Mouse (Mus musculus): ENCODE measurements around the gene Tada2a.

Tada2a gene

GRCm38 (mm10) chr11:84128943-84129798 lies at the start of gene Tada2a, which contains the start of gene Acaca:
Gene Tada2a (minus strand): TSS chr11:84129600.
Gene Acaca (plus strand): TSS chr11:84129672.
- peak; percentile 82 for DNase-seq

GRCm38 (mm10) chr11:84178571-84178970 lies 49.2 kb upstream of the Tada2a start:
- DNase-seq, result no peak

GRCm38 (mm10) chr11:84172539-84173435 lies 43.4 kb upstream of the Tada2a start:
- DNase-seq, result no peak

- DNase-seq, result peak; percentile 65
Observed at GRCm38 (mm10) chr11:84168701-84169288, 39.4 kb upstream of the Tada2a start.

GRCm38 (mm10) chr11:84167046-84167526 lies 37.7 kb upstream of the Tada2a start, which contains the start of gene Gm11437:
Gene Gm11437 (minus strand): TSS chr11:84167476.
- no peak for DNase-seq

- no peak for DNase-seq
Observed at GRCm38 (mm10) chr11:84164561-84164960, 35.2 kb upstream of the Tada2a start.

GRCm38 (mm10) chr11:84164123-84164522 lies 34.7 kb upstream of the Tada2a start:
- DNase-seq, result no peak

- no peak for DNase-seq
Observed at GRCm38 (mm10) chr11:84156535-84157262, 27.3 kb upstream of the Tada2a start.

- DNase-seq, result no peak
Observed at GRCm38 (mm10) chr11:84150884-84151283, 21.5 kb upstream of the Tada2a start.

GRCm38 (mm10) chr11:84146081-84146480 lies 16.7 kb upstream of the Tada2a start:
- no peak for DNase-seq

- no peak for DNase-seq
Observed at GRCm38 (mm10) chr11:84145201-84145798, 15.9 kb upstream of the Tada2a start.

GRCm38 (mm10) chr11:84141752-84142151 lies 12.4 kb upstream of the Tada2a start:
- DNase-seq, result peak; percentile 37

- DNase-seq, result no peak
Observed at GRCm38 (mm10) chr11:84136453-84136852, 7.1 kb upstream of the Tada2a start.

GRCm38 (mm10) chr11:84134331-84134860 lies 5.0 kb upstream of the Tada2a start:
- DNase-seq, result no peak

- DNase-seq, result no peak
Observed at GRCm38 (mm10) chr11:84129799-84130185, 392 bp upstream of the Tada2a start.

- no peak for DNase-seq
Observed at GRCm38 (mm10) chr11:84127977-84128376, 1.4 kb downstream of the Tada2a start.

- no peak for DNase-seq
Observed at GRCm38 (mm10) chr11:84121051-84121956, 8.1 kb downstream of the Tada2a start.

- DNase-seq, result no peak
Observed at GRCm38 (mm10) chr11:84117431-84117830, 12.0 kb downstream of the Tada2a start.

GRCm38 (mm10) chr11:84116221-84116620 lies 13.2 kb downstream of the Tada2a start:
- DNase-seq, result no peak

GRCm38 (mm10) chr11:84115646-84116045 lies 13.8 kb downstream of the Tada2a start:
- DNase-seq, result no peak

All from right cerebral cortex, adult 18-20 months (tissue).